Mouse (Mus musculus): ENCODE data around the gene Atp1a1. TPM values are rescaled to one million over a fixed set of nuclear protein-coding genes. Genes with fewer than 3 reads are reported as not detected.

The Atp1a1 gene
- polyA plus RNA-seq, 1 experiment from 2014 or later = 63.3 TPM

- H3K27ac ChIP-seq = no peak overlapping the region
- H3K4me1 ChIP-seq (replicated peaks) = peaks cover 50% of the 10 kb centered on the region
- no peak overlapping the region for H3K4me3 ChIP-seq
- H3K36me3 ChIP-seq = no peaks in the 10 kb centered on the region
- DNase-seq (ENCODE audit: low spot score) = no peak
- H3K9me3 ChIP-seq = no peaks in the 10 kb centered on the region
- H3K27me3 ChIP-seq (ENCODE audit: insufficient read depth, poor library complexity, severe bottlenecking) = no peaks in the 10 kb centered on the region
- WGBS = 82% methylated on average over 11 of the region's 11 CpGs
Observed at GRCm38 (mm10) chr3:101526603-101527002, 77.9 kb downstream of the Atp1a1 start.

Other genes with a start within 250 kb of the Atp1a1 start
- gene Igsf3, start 227.6 kb downstream of the Atp1a1 start, polyA plus RNA-seq (2016; fragmentation: Nextera tagmentation; extraction: Ambion mirVana) = 29.9 and 37.4 TPM in 2 replicates
- gene Mab21l3, start 244.3 kb upstream of the Atp1a1 start, polyA plus RNA-seq (2016; fragmentation: Nextera tagmentation; extraction: Ambion mirVana) = 0.47 TPM in 2 replicates